Mouse (Mus musculus) bone marrow, adult 2 months (tissue): ENCODE data around the gene Lrrc29. TPM values are rescaled to one million over a fixed set of nuclear protein-coding genes. Genes with fewer than 3 reads are reported as not detected.

Experiments
- H3K27ac ChIP-seq: fragments of 200-500 bp; 2 replicates; pipeline ENCODE4 v1.5.1; 2012; ENCODE audit warnings: low read depth, mild to moderate bottlenecking, control low read depth, inconsistent platforms, low read length; ENCODE audit not compliant: control insufficient read depth, poor library complexity, insufficient read depth
- H3K4me1 ChIP-seq: fragments of 200-500 bp; 2 replicates; pipeline ENCODE4 v1.6.1; 2011; ENCODE audit warnings: low read length; ENCODE audit not compliant: control insufficient read depth, insufficient read depth
- H3K4me3 ChIP-seq: fragments of 200-500 bp; replicated peaks from 2 replicates; pipeline ENCODE3; 2011; ENCODE audit warnings: mild to moderate bottlenecking, low read depth, low read length, control low read depth; ENCODE audit not compliant: control insufficient read depth
- CTCF ChIP-seq: fragments of 200-500 bp; IDR thresholded peaks from 2 replicates; pipeline ENCODE4 v1.5.1; 2011; ENCODE audit warnings: low read length, control low read depth; ENCODE audit not compliant: control insufficient read depth, insufficient read depth
- POLR2A ChIP-seq: fragments of 200-500 bp; IDR thresholded peaks from 2 replicates; pipeline ENCODE4 v1.6.1; 2011; ENCODE audit warnings: low read depth, mild to moderate bottlenecking, control low read depth, low read length, borderline replicate concordance; ENCODE audit not compliant: control insufficient read depth
- whole genome bisulfite sequencing: fragments of 180-500 bp; shearing (Covaris S2); methylation state at CpG from one replicate; pipeline ENCODE4 v1.1.7; 2018; 5-methylcytosine and 5-hydroxymethylcytosine counted together
- polyA plus RNA-seq: library from polyadenylated mRNA; stranded (reverse); fragments of >200 nt; gene quantifications from 2 replicates; pipeline ENCODE4 v1.2.4, GENCODE M21; 2011; ENCODE audit warnings: low replicate concordance; ENCODE audit not compliant: missing spikeins, insufficient read depth, insufficient read length

Gene Lrrc29
- 7.8 and 19.9 TPM in 2 replicates for polyA plus RNA-seq

DNA sequence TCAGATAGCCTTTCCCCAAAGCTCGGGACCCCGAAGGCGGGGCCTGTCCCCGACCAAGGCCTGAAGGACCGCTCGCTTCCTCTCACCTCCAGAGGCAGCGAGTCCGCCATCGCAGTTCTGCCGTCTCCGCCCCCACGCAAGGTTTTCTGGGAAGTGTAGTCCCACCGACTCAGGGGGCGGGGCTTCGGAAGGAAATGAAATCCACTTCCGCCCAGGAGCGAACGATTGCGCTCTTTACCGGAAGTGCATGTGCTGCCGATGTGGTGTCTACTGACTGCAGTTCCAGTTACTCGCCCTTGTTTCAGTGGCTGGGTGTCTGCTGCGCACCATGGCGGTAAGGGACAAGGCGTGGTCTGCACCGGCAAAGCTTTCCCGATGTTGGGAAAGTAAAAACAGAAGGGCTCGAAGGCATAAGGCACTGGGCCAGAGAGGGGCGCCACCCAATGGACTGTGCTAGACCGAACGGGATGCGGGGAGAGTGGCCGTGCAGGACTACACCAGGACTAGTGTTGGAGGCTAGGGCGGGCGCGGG, at the start of gene Lrrc29, which contains the start of gene Tmem208:
TSS of gene Lrrc29 (minus strand) at position 138 of the 532 bp plus-strand sequence.
TSS of gene Tmem208 (plus strand) at position 214 of the 532 bp plus-strand sequence.
- Histone ChIP-seq H3K4me3 (peak within 1 kb of the TSS; percentile 82), H3K4me1 (peaks cover 1% of the 10 kb centered on the region; the same call in 1 of the 2 replicates), H3K27ac (peak within 1 kb of the TSS; percentile 48)
- TF ChIP-seq POLR2A (peak; percentile 94; the same call in 1 of the 2 replicates), CTCF (peak; percentile 46)
- under 1% methylated on average over 36 of the region's 36 CpGs for WGBS

DNA sequence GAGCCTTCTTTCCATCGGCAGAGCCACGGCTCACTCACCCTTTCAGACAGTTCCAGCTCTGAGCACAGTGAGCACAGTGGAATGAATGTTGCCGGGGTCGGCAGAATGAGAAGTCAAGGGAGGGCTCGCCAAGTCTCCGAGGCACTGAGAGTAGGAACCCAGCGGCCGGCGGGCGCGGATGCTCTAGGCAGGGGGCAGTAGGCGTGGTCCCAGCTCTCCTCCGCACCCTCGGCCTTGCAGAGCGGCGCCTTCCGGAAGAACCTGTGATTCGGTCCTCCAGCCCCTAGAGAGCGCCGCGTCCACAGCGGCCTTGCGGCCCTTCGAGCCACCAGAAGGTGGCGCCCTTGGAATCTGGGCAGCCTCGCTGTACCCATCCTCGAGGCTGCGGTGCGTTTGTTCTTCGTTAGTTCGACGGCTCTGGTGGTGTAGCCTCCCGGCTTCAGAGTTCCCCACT, 48.5 kb upstream of the Lrrc29 start:
- H3K4me1 ChIP-seq = no peaks in the 10 kb centered on the region
- no peak overlapping the region; the same call in 1 of the 2 replicates for H3K27ac ChIP-seq
- no peak overlapping the region for H3K4me3 ChIP-seq
- TF ChIP-seq POLR2A = no peak
- TF ChIP-seq CTCF = peak; percentile 51; the same call in 1 of the 2 replicates
- 56% methylated on average over 33 of the region's 33 CpGs for WGBS

DNA sequence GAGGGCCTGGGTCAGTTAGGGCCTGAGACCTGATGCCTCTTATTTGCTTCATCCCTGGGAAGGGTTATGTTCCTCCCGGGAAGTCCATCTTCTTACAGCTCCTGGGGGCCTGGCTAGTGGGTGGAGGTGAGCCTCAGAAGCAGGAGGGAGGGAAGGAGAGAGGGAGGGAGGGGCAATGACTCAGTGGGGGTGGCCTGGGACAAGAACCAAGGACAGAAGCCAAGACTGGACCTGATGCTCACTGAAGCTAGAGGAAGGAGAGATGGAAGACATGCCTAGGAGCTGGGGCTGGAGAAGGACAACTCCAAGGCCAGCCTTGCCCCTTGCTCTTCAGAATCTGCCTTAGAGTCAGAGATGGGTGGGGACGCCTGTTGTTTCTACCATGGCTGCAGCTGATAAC, 47.0 kb upstream of the Lrrc29 start, which contains the start of gene Plekhg4:
TSS of gene Plekhg4 (plus strand) at position 243 of the 400 bp plus-strand sequence.
- Histone ChIP-seq H3K27ac (no peak within 1 kb of the TSS), H3K4me3 (no peak within 1 kb of the TSS), H3K4me1 (no peaks in the 10 kb centered on the region)
- TF ChIP-seq CTCF (no peak), POLR2A (no peak)
- 51% methylated on average over 2 of the region's 2 CpGs for WGBS

DNA sequence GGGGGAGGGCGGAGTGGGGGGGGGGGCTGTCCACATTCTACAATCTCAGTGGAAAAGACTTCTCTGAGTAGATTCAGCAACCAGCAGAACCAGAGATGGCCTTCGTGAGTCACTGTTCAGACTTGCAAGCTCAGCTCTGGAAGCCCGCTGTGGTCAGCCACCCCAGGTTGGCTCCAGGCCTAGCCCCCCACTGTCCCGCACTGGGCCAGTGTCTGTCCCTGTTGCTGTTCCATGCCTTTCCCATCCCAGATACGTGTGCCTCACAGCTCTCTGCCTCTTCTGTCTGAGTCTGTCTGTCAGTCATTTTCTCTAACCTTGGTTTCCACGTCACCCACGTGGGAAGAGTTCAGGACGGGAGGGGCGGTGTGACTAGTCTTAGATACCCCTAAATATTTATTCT, 46.4 kb upstream of the Lrrc29 start:
- 83% methylated on average over 9 of the region's 9 CpGs for WGBS
- TF ChIP-seq CTCF = no peak
- no peak for TF ChIP-seq POLR2A
- H3K27ac ChIP-seq = no peak overlapping the region
- H3K4me1 ChIP-seq = no peaks in the 10 kb centered on the region
- no peak overlapping the region for H3K4me3 ChIP-seq

DNA sequence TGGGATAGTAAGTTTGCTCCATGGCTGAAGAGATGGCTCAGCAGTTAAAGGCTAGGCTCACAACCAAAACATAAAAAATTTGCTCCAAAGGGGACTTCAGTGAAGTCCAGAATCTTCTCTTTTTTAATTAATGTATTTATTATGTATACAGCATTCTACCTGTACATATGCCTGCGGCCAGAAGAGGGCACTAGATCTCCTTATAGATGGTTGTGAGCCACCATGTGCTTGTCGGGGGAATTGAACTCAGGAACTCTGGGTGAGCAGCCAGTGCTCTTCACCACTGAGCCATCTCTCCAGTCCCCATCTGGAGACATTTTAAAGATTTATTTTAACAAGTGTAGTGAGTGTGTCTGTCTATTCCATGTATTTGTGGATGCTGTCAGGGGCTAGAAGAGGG, 41.0 kb upstream of the Lrrc29 start:
- whole genome bisulfite sequencing = 57% methylated on average over 2 of the region's 2 CpGs
- H3K4me3 ChIP-seq = no peak overlapping the region
- TF ChIP-seq CTCF (peak; percentile 21; the same call in 1 of the 2 replicates), POLR2A (no peak)
- no peak overlapping the region for H3K27ac ChIP-seq
- no peaks in the 10 kb centered on the region; the same call in 1 of the 2 replicates for H3K4me1 ChIP-seq

DNA sequence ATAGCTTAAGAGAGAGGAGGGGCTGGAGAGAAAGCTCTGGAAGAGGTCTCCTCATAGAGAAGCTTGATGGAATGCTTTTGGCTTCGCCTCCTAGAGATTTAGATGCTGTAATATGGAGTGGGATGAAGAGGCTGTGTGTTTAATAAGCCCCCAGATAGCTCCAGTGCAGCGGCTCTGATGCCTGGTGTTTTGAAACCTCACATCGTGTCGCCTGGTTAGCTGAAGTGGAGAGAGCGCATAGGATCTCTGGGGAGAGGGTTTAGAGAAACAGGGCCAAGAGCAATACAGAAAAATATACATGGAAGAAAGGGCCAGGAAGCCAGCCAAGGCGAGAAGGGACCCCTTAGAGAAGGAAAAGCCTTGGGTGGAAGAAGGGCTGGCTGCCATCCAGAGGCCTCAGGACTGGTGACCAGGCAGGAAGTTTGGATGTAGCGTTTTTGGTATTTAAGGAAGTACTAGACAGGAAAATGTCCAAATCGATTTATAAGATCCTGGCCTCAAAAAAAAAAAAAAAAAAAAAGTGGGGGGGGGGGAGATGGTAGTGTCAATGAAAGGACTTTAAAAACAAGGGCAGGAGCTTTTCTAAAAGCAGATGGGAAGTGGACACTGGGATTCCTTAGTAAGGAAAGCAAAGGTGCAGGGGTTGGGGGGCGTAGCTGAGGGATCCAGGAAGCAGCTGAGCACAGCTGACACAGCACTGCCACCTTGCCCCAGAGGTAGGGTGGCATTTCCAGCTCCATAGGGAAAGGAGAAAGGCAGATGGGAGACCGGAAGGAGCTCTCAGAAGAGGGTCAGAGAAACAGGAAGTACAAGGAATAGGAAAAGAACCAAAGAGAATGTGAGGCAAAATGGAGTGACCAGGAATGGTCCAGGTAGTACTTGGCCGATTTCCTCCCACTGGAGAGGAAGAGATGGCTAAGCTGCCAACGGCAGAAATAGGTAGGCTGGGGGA, 35.9 kb upstream of the Lrrc29 start:
- 41% methylated on average over 12 of the region's 12 CpGs for WGBS
- Histone ChIP-seq H3K27ac (no peak overlapping the region), H3K4me1 (no peaks in the 10 kb centered on the region; the same call in none of the 2 replicates), H3K4me3 (no peak overlapping the region)
- TF ChIP-seq CTCF = no peak
- TF ChIP-seq POLR2A = no peak

DNA sequence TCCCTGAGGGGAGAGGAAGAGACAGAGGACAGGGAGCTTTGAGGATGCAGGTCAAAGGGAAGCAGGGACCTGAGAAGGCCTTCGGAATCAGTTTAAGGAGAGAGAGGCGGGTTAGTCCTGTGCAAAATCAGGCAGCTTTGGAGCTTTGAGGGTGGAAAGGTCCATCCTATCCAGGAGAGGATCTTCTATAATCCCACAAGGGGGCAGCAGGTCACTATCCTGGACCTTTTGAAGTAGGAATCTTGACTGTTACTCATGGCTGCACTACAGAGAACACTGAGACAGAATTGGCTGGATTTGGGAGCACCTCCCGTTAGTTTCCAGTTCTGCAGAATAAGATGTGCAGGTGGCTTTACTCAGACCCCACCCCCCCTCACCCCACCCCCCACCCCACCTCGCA, 33.6 kb upstream of the Lrrc29 start:
- no peak overlapping the region for H3K4me3 ChIP-seq
- TF ChIP-seq CTCF = no peak
- TF ChIP-seq POLR2A = no peak
- 71% methylated on average over 4 of the region's 4 CpGs for WGBS
- H3K27ac ChIP-seq = no peak overlapping the region
- peaks cover 5% of the 10 kb centered on the region for H3K4me1 ChIP-seq

DNA sequence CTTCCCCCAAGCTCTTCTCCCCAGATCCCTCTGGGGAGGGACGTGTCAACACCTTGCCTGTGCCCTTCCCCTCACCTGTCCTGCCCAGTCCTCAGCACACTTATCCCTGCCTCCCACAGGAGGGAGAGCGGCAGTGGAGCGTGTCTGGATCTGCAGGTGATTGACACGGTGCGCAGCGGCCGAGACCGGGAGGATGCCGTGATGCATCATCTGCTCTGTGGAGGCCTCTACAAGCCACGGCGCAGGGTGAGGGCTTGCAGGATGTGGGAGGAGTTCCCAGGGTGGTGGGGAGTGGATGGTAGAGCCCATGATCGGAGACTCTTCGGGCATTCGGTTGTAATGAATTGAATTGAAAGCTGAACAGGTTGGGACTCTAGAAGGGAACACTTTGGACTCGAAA, 33.1 kb upstream of the Lrrc29 start:
- Histone ChIP-seq H3K4me3 (no peak overlapping the region), H3K4me1 (peaks cover 5% of the 10 kb centered on the region), H3K27ac (no peak overlapping the region)
- no peak for TF ChIP-seq CTCF
- no peak for TF ChIP-seq POLR2A
- 81% methylated on average over 15 of the region's 15 CpGs for WGBS
